Mouse (Mus musculus): ENCODE measurements around the gene Mea1.

The Mea1 gene

GRCm38 (mm10) chr17:46706375-46707089 lies 27.9 kb downstream of the Mea1 start:
- DNase-seq = peak; percentile 90

GRCm38 (mm10) chr17:46710959-46711597 lies 32.5 kb downstream of the Mea1 start, which contains the start of gene Pex6:
Gene Pex6, plus strand, starts transcription at chr17:46711463.
- DNase-seq = peak; percentile 99

- DNase-seq = peak; percentile 92
Measured at GRCm38 (mm10) chr17:46711612-46712271, 33.1 kb downstream of the Mea1 start.

GRCm38 (mm10) chr17:46712442-46712841 lies 33.8 kb downstream of the Mea1 start:
- no peak for DNase-seq

GRCm38 (mm10) chr17:46713849-46714248 lies 35.3 kb downstream of the Mea1 start:
- no peak for DNase-seq

GRCm38 (mm10) chr17:46714756-46715481 lies 36.3 kb downstream of the Mea1 start:
- peak; percentile 86 for DNase-seq

- peak; percentile 77 for DNase-seq
Measured at GRCm38 (mm10) chr17:46721077-46721476, 42.5 kb downstream of the Mea1 start.

- peak; percentile 89 for DNase-seq
Measured at GRCm38 (mm10) chr17:46724477-46725084, 46.0 kb downstream of the Mea1 start.

- DNase-seq = peak; percentile 90
Measured at GRCm38 (mm10) chr17:46725273-46725672, 46.7 kb downstream of the Mea1 start.

GRCm38 (mm10) chr17:46725731-46726645 lies 47.4 kb downstream of the Mea1 start:
- no peak for DNase-seq

GRCm38 (mm10) chr17:46727271-46727670 lies 48.7 kb downstream of the Mea1 start:
- DNase-seq = no peak

GRCm38 (mm10) chr17:46728021-46728420 lies 49.4 kb downstream of the Mea1 start:
- DNase-seq = no peak

- DNase-seq = no peak
Measured at GRCm38 (mm10) chr17:46728496-46728895, 49.9 kb downstream of the Mea1 start.

- DNase-seq = peak; percentile 94
Measured at GRCm38 (mm10) chr17:46728904-46729318, 50.3 kb downstream of the Mea1 start, which contains the start of gene Gnmt. Gene Gnmt, minus strand, starts transcription at chr17:46729168.
